Mouse (Mus musculus) heart, postnatal 14 days (tissue): ENCODE measurements around the gene Irak2. TPM values are rescaled to one million over a fixed set of nuclear protein-coding genes. Genes with fewer than 3 reads are reported as not detected.

ENCODE experiments used
- DNase-seq, 2 experiments: peaks; one replicate each; pipeline ENCODE4 v3.0.0; 2021 to 2022
- intact Hi-C: fragments of 180-260 bp; cut with DNase I; formaldehyde crosslinking; loops from one replicate; pipeline ENCODE4 v1.15.1; 2025
- total RNA-seq, 2 experiments: library from RNA; stranded (reverse); gene quantifications; 2 replicates each; pipeline ENCODE4 v1.2.3; 2021

Gene Irak2
- total RNA-seq, 2 experiments from 2014 or later: 12.3 to 14.1 TPM

DNA sequence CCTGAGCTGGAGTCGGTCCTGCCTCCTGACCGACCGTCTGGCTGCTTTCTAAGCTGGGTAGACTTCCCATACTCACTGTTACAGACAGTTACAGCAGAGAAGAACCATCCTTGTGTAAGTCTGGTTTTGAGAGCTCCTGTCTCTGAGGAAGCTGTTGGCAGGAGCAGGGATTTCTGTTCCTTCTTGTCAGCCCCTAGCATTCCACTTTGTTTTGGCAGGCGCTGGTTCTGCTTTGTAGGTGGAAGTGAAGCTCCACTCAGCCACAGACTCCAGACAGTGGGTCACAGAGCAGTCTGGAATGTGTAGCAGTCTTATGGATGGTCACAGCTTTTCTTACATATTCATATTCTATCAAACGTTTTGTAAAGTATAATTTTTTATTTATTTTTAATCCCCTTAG, 7.9 kb upstream of the Irak2 start:
- no peak for DNase-seq
- intact Hi-C loops: no loop called here

DNA sequence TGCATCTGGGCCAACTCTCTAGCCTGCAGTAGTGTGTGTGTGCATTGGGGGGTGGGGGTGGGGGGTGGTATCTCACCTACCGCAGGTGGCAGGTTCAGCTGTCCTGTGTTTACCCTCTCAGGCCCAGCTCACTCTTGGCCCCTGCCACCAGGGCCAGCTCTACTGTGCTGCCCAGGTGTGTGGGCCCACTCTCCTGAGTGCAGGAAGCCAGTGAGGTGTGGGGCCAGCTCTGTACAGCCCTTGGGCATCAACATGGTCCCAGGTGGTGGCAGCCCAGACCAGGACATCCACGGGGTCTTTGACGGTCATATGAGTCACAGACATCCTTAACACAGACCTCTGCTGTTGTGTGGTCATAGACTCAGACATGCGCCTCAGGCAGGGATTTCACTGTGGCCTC, 5.4 kb upstream of the Irak2 start:
- DNase-seq: no peak
- intact Hi-C loops: no loop called here

DNA sequence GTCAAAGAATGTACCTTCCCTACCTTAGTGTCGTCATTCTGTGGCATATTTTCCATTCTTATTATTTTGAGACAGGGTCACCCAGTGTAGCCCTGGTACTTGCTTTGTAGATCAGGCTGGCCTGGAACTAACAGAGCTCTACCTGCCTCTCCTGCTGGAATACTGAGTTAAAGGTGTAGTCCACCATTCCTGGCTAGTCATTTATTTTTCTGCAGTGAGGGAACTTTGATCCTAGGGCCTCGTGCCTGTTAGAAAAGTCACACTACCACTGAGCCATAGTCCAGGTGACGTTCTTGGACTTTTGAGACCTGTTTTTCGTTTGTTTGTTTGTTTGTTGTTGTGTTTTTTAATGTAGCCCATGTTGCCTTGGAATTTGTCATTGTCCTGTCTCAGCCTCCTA, 934 bp downstream of the Irak2 start:
- intact Hi-C loops: loop anchor here (2.0 kb wide), 1 partner anchor 58 kb away; the partner anchor contains the start of gene Tatdn2
- no peak for DNase-seq

DNA sequence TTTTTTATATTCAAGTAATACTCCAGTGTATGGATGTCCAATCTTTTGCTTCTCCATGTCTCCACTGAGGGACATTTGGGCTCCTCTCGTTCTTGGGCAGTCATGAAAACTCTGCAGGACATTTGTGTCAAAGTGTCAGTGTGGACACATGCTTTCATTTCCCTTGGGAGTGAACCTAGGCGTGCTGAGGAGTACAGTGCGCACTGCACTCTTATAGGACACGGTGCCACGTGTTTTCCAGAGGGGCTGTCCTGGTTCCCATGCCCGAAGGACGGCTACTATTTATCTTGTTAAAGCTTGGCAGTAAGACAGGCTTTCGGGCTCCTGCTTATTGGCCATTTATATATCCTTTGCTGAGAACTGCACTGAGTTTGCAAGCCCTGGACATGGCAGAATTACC, 4.3 kb downstream of the Irak2 start:
- DNase-seq: no peak
- intact Hi-C loops: no loop called here

DNA sequence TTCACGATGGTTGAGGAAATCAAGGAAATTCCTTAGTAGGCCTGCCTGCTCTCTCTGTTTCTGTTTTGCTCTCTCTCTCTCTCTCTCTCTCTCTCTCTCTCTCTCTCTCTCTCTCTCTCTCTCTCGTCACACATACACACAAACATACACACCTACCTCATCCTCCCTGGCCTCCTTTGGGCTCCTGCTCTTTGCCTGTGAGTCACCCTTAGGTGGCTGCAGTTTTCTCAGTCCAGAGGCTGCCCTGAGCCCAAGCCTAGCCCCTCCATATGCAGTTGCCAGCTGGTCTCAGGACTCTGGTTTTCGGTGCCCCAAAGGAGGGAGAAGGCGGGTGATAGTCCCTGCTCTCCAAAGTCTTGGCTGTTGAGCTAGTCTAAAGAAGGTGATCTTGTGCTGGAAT, 4.8 kb downstream of the Irak2 start:
- intact Hi-C loops: no loop called here
- DNase-seq: no peak

DNA sequence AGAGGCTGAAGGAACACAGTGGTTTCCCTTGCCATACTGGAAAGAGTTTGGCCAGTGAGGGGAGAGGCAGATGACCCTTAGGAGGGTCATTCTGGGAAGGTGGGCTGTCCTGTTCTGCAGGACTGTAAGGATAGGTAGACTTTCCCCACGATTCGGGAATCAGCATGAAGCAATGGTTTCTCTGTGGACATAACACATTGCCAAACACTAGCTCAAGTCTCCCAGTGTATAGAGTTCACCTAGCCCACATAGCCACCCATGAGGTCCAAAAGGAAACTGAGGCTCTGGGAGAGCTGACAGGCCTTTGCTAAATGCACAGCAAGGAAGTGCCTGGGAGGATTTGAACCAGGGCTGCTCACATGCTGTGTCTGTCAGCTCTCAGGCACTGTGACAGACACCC, 5.7 kb downstream of the Irak2 start:
- DNase-seq: no peak
- intact Hi-C loops: no loop called here

DNA sequence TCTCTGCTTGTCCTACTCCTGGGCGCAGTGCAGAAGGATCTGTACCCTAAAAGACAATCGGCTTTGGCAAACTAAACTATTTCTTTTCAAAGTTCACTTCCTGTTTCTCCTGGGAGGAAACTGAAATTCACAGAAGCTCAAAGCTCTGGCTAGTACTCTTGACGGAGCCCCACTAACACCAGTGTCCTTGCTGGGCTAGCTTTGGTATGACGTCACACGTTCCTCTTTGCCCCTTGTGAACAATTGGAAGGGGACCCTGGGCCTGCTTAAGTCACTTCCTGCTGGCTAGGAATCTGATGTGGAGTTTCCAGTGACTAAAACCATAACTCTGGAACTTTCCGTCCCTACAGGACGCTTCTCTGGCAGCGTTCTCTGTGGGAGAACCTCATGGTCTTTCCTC, 6.5 kb downstream of the Irak2 start:
- peak; percentile 56 for DNase-seq
- intact Hi-C loops: no loop called here

DNA sequence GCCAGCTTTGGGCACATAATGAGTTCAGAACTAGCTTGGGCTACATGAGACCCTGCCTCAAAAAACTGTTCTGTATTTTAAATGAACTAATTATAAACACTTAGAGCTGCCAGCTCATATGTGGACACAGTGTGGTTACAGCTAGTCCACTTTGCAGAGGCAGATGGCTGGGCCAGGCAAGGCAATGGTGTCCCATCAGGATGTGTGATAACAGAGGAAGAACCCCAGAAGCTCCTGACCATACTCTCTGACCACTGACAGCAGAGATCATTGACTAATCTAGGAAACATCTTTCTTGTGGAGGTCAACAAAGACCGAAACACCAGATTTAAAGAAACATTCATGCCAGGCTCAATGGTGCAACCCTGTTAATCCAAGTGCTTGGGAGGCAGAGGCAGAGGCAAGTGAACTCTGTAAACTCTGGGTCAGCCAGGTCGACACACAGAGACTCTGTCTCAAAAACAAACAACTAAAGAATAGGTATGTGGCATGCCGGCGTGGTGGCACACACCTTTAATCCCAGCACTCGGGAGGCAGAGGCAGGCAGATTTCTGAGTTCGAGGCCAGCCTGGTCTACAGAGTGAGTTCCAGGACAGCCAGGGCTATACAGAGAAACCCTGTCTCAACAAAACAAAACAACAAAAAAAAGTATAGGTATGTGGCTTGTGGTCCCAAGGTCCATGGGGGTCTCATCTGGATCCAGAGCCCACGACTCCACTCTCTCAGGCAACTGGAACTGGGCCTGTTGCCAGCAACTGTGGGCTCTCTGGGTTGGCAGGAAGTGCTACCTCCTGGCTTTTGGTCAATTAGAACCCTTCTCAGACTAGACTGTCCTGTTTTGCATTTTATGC, 11.3 kb downstream of the Irak2 start:
- intact Hi-C loops: no loop called here
- DNase-seq: no peak

DNA sequence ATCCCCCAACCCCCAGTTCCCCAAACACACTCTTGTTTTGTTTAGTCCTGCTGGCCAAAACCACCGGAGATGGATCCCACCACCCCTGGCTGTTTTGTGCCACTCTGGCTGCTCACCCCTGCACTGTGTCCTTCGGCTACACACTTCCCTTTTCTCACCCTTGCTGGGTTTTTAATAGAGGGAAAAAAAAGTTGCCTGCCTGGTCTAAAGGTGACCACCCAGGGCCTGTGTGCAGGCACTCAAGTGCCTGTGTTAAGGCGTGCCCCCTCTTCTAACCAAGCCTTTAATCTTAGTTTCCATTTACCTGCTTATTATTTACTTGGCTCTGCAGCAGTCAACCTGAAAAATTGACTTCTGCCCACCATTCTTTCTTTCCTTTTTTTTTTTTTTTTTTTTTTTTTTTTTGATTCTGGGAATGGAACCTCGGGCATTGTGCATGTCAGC, 12.0 kb downstream of the Irak2 start:
- intact Hi-C loops: no loop called here
- no peak for DNase-seq

DNA sequence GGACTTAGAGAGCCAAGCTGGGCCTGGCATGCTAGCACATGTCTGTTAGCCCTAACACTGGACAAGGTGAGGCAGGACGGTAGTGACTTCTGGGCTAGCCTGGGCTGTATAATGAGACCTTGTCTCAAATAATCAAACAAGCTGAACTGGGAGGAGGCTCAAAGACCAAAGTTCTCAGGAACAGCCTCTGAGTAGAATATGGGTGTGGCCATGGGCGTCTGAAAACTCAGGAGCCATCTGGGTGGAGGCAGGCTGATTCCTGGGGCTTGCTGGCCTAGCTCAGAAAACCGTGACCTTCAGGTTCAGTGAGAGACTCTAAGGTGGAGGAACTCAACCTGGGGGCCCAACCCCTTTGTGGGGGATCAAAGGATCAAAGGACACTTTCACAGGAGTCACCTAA, 13.4 kb downstream of the Irak2 start:
- intact Hi-C loops: no loop called here
- no peak for DNase-seq

DNA sequence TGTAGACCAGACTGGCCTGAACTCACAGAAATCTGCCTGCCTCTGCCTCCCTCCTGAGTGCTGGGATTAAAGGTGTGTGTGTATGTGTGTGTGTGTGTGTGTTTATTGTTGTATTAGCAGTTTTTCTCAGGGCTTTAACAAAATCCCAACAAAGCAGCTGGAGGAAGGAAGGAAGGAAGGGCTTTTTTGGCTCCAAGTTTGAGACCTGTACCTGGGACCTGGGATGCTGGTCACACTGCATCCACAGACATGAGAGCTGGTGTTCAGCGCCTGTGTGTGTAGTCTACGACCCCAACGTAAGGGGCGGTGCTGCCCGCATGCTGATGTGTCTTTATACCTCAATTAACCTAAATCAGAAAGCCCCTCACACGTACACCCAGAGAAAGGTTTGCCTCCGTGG, 15.3 kb downstream of the Irak2 start:
- no peak for DNase-seq
- intact Hi-C loops: no loop called here

DNA sequence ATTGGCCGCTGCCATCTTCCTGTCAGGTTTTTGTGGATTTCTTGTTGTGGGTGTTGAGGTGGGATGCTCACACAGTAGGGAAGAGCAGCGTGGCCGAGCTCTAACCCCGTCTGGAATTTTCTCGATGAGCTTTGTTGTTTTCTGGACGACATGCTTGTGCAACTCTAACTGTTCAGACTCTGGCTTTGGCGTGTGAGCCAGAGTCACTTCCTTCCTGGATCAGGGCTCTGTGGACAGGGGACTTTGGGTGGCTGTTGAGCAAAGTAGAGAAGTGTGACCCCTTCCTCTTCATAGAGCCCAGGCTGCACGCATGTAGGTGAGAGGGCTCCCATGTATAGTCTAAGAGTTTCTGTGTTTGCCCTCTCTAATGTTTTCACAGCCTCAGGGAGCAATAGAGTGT, 15.8 kb downstream of the Irak2 start:
- no peak for DNase-seq
- intact Hi-C loops: no loop called here

DNA sequence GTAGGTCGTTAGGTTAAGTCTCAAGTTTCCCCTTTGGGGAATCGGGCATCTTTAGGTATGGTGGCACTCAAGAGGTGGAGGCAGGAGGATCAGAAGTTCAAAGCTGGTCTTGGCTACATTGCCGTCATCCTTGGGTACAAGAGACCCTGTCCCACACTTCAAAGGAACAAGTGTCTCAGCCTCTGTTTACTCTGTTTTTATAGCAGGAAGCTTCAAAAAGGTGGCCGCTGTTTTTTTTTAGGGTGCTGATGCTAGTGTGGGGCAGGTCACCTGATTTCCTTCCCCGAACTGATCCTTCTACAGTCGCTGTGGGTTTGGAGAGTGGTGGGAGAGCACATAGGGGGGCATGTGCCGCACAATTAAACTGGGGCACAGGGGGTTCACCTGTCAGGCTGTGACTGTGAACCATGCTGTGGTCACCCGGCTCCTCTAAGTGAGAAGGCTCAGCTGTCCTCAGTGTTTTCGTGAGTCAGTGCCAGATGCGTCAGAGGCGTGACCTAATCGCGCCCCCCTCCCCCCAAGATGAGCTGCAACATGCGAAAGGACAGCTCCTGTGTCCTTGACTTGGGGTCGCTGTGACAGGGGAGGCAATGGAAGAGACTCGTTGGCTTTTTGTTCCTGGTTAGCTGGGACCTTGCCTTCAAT, 16.6 kb downstream of the Irak2 start:
- no peak for DNase-seq
- intact Hi-C loops: no loop called here

DNA sequence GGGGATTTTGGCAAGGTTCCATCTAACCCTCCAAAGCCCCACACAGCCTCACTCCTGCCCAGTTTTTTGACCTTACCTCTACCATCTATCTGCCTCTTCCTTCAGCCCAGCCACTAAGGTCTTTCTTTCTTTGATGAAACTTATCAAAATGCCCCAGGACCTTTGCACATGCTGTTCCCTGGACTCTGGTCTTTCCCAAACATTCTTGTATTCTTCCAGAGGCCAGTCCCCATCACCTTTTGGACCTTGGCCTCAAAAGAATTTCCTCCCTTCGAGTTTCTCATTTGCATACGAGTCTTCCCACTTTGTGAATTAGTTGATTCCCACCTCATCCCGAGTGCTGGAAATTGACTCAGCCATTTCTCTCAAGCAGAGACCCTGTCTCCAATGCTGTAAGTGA, 17.2 kb downstream of the Irak2 start:
- intact Hi-C loops: no loop called here
- DNase-seq: no peak

DNA sequence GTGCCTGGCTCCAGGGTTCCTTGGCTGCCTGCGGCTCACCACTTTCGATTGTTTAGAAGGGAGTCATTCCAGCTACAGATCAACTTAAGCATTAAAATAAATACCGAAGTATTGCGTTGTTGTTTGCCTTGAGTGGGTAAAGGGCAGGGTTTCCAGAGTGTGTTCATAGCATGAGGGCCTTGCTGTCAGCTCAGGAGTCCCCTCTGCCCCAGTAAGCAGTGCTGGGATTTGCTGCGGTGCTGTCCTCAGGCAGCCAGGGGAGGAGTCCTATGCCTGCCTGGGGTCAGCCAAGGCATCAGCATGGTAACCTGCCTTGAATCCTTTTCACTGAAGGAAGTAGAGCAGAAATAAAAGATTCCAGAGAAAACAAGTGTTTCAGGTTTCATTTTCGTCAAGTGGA, 18.6 kb downstream of the Irak2 start:
- DNase-seq: no peak
- intact Hi-C loops: no loop called here

DNA sequence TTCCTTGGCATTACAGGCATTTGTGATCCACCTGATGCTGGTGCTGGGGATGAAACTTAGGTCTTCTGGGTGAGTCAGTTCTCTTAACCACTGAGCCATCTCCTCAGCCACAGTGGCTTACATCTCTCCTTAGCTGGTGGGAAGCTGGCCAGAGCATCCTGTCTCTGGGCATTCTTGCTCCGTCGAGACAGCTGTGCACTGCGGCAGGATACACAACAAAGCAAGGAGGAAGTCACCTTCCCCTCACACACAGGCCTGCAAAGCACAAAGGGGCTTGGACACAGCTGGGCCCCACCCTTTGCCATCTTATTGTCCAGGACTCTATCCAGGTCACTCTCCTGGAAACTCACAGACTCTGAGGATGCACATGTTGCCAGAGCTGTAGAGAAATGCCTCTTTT, 20.0 kb downstream of the Irak2 start:
- intact Hi-C loops: no loop called here
- DNase-seq: peak; percentile 38 to 50

DNA sequence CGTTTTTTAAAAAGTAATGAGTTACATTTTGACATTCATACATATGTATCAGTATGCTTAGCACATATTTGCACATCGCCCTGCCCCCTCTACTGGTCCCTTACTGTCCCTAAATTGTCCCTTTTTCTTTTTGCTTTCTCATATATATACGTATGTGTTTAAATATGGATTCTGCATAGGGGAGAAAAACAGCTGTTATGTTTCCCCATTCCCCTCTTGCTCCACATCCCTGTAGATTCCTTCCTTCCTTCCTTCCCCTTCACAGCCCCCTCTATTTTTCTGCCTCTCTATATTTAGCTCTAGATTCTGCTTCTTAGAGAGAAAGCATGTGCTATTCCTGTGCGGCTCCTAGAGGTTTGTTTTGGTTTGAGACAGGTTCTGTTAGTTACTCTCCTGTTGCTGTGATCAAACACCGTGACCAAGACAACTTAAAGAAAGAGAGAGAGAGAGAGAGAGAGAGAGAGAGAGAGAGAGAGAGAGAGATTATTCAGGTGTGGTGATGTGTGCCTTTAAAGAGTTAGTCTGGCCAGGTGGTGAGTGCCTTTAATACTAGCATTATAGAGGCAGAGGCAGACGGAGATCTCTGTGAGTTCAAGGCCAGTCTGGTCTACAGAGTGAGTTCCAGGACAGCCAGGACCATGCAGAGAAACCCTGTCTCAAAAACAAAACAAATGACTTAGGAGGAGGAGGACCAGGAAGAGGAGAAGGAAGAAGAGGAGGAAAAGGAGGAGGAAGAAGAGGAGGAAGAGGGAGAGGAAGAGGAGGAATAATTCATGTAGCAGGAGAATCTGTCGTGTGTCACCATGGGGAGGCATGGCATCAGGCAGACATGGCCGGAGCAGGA, 21.6 kb downstream of the Irak2 start:
- intact Hi-C loops: no loop called here
- no peak for DNase-seq

DNA sequence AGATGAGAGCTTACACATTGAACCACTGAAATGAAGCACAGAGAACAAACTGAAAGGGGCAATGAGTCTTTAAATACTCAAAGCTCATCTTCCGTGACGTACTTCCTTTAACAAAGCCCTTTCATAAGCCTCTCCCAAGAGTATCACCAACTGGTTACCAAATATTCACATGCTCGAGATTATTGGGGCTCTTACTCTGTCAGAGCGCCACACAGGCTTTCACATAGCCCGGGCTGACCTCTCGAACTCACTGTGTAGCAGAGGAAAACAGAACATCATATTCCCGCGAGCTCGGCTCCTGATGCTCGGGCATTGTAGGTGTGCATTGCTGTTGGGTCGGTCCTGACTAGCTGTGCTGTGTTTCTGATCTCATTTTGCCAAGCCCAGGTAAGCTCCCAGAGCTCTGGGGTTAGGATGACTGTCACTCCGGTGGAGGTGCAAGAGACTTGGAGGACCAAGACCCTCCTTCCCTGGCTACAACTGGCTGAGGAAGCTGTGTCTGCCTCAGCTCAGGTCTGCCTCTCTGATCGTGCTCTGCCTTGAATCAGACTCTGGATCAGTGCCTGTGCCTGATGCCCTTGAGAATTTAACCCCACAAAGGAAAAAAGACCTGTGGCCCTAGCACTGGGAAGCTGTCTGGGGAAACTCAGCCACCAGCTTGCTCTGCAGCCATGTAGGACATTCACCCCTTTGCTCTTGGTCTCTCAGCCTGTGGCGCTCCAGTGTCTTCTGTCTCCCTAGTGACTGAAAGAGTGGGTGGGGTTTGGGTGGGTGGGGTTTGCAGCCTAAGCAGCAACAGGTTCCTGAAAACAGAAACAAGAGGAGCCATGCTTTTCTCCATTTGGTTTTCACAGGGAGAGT, 22.5 kb downstream of the Irak2 start:
- no peak for DNase-seq
- intact Hi-C loops: no loop called here

DNA sequence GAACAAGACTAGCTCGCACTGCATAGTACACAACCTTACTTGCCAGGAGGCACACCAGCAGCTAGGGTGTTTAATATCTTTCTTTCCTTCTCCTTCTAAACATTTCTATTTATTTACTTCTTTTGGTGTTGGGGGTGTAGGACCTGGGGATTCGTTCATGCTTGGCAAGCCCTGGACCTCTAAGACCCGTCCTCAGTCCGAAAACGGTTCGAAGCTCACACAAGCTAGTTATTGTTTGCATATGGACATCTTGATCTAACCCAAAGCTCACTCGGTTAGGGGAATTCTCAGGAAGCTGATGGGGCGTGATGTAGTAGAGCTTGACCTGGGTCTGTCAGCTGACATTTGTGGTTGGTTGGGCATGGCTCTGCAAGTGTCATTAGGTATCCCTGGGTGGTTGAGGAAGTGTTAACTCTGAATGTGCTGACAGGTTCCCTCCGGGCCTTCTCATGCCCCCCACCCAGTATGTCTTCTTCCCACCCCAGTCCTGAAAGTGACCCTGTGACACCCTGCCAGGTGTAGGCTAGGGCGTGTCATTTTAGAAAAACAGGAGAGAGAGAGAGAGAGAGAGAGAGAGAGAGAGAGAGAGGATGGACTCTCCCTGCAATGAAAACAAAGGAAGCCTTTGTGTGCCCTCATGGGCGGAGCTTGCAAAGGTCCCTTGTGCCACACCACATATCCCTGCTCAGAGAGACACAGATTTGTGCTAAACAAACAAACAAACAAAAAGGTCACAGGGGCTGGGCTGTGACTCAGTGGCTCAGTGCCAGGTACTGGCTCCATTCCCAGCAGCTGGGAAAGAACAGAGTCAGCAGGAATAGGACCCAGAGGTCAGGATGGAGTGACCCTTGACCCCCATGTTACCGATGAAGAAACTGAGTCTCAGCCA, 23.3 kb downstream of the Irak2 start:
- peak; percentile 48 to 54 for DNase-seq
- intact Hi-C loops: no loop called here
